Mouse (Mus musculus) T-helper 1 cell (primary cell): ENCODE data around the gene Calu.
"Not testable (repeated sequence)": the region's sequence is repeated elsewhere in the genome, so short reads cannot be mapped to it uniquely, and the experiment has no call there.

Source experiments
- in situ Hi-C: fragments of 300-600 bp; cut with MboI, MseI; formaldehyde crosslinking; loops from one replicate; pipeline ENCODE4 v1.15.1; 2025; ENCODE audit warnings: high pct_unique_total_duplicates

The Calu gene

DNA sequence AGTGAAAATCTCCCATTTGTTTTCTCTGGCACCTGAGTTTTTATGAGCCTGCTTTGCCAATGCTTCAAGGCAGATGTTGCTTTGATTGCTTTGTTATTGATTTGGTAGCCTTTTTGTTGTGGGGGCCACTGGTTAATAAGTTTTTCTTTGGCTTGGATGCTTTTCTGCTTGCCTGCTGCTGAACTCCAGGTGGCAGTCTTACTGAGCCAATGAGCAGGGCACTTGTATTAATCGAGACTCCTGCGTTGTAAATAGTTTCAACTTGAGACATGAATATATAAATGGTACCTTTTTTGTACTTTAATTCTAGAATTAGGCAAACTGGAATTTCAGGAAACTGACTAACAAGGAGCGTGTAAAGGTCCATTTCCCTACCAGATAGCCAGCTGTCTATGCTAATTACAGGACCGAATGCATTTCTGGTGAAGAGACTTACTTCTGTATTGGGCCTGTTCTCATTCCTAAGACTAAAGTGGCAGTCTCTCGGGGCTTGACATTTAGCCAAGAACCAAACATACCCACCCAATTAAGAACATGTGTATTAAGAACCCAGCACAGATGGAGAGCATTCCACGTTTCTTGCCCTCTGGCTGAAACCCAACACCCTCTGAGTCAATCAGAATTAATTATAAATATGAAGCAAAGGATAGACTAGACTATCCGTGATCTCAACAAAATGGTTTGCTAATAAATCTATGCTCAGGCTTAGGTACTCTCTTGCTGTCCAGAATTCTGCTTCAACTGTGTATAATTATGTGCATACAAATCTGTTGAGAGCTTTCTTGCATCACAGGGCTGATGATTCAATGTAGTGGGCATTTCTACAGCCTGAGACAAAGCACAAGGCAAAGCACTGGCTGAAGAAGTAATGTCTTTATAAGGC lies 14.6 kb downstream of the Calu start:
- in situ Hi-C loops = no loop called here

- in situ Hi-C loops = no loop called here
Measured at GRCm38 (mm10) chr6:29363129-29363515, 15.3 kb downstream of the Calu start.

DNA sequence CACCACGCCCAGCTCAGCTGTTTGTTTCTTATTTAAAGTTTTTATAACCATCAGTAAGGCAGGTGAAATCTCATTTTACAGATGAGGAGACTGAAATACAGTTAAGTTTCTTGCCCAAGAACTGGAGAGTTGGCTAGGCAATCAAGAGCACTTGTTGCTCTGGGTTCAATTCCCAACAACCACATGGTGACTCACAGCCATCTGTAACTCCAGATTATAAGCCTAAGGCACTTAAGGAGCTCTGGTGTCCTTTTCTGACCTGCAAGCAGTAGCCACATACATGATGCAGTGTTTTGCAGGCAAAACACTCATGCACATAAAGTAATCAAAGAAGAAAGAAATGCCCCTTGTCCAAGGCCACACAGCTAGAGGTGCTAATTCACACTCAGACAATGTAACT lies 17.4 kb downstream of the Calu start:
- in situ Hi-C loops = no loop called here

DNA sequence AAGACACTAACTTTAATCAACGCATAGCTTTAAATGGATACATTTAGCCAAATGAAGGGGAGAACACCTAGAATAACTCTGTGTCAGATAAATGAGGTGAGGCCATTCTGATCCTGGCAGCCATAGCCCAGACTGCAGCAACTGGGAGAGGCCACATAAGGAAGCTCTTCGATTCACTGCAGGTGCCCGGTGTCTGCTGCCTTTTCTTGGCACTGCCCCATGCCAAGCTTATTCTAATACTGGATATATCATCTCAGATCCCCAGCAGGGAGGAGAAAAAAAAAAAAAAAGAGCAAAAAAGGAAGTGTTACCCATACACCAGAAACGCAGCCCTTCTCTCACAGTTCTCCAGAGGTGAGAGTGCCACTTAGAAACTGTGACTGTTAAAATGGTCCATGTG lies 29.5 kb downstream of the Calu start:
- in situ Hi-C loops = no loop called here

- in situ Hi-C loops = no loop called here
Measured at GRCm38 (mm10) chr6:29378678-29379077, 30.8 kb downstream of the Calu start.

- in situ Hi-C loops = no loop called here
Measured at GRCm38 (mm10) chr6:29379954-29380353, 32.1 kb downstream of the Calu start.

- in situ Hi-C loops = no loop called here
Measured at GRCm38 (mm10) chr6:29382442-29382841, 34.6 kb downstream of the Calu start.

GRCm38 (mm10) chr6:29388052-29388518 lies 40.2 kb downstream of the Calu start, which contains the start of gene Opn1sw:
Opn1sw (minus strand) TSS chr6:29388468.
- in situ Hi-C loops = no loop called here

GRCm38 (mm10) chr6:29388606-29389080 lies 40.8 kb downstream of the Calu start:
- in situ Hi-C loops = no loop called here

DNA sequence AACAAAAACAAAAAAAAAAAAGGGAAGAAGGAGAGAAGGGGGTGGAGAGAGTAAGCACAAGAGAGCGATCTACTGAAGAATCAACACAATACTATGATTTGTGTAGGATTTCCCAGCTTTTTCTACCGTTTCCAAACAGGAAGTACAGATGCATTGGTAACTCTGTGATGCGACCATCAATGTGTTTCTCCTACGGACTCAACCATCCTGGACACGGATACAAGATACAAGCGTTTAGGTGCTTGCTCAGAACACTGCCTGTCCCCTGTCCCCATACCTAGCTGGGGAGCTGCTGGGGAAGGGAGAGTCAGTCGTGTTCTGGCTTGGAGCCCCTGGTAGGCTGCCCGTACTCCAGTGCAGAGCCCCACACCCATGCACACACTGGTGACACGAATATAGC lies 41.6 kb downstream of the Calu start:
- in situ Hi-C loops = no loop called here

- in situ Hi-C loops = not testable (repeated sequence)
Measured at GRCm38 (mm10) chr6:29390500-29390899, 42.6 kb downstream of the Calu start.

- in situ Hi-C loops = not testable (repeated sequence)
Measured at GRCm38 (mm10) chr6:29391241-29391640, 43.4 kb downstream of the Calu start.

- in situ Hi-C loops = no loop called here
Measured at GRCm38 (mm10) chr6:29391802-29392201, 43.9 kb downstream of the Calu start.

DNA sequence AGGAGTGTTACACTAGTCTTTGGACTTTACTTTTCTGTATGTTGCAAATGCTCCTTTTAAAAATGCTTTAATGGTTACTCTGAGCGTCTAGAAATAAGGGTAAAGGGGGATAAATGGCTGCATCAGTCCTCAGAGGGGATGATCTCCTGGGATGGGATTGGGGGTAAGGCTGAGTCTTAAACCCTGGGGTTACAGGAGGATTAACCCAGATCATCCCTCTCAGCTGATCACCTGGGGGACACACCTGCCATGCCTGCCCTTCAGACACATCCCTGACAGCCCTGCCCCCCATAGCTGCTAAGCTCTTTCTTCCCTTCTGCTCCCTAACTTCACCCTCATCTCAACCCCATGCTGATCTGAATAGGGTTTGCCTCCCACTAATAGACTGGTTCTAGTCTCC lies 46.4 kb downstream of the Calu start:
- in situ Hi-C loops = no loop called here

GRCm38 (mm10) chr6:29395910-29396713 lies 48.2 kb downstream of the Calu start, which contains the start of gene Ccdc136:
Ccdc136 (plus strand) TSS chr6:29396309.
- in situ Hi-C loops = no loop called here

GRCm38 (mm10) chr6:29396714-29397540 lies 49.1 kb downstream of the Calu start:
- in situ Hi-C loops = no loop called here

- in situ Hi-C loops = no loop called here
Measured at GRCm38 (mm10) chr6:29397575-29397974, 49.7 kb downstream of the Calu start.

DNA sequence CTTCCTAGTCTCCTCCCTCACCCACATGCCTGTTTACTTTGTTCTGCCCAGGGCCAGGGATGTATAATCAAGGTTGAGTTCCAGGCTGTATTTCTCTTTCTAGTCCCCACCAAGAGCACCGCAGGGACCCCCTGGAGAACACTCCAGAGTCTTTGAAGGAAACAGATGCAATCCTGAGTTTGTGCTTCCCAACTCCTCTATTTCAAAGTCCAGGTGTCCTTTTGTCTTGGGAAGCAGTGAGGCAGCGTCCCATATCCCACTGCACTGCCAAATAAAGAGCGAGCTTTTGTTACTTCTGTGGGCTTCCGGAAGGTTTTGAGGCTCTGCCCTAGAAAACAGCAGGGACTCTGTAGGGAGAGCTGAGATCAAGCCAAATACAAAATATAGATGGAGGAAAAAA lies 52.0 kb downstream of the Calu start:
- in situ Hi-C loops = no loop called here

DNA sequence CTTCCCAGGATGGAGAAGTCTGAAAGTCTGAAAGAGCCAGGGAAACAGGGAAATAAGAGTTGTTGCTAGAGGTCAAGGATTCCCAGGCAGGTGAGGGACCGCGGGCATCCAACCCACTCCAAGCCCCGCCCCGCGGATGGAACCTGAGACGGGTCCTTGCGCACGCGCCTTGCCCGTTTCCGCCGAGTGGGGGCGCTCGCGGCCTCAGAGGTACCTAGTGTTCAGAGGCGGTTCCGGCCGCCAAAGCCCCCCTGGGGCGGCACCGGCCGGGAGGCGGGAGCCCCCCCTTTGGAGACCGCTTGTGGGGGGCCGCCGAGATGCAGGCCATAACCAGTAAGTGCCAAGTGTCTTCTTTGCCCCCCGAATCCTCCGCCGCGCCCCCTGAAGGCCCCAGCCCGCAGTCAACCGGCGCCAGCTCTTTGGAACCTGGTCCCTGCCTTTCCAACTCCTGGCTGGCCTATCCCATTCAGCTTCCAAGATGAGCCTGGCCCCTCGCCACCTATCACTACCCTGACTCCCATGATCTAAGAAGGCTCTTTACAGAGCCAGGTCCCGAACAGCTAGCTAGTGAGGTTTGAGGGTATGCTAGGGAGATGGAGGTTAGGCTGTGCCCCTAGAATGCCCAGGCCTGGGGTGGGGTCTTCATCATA lies 54.9 kb downstream of the Calu start:
- in situ Hi-C loops = no loop called here

- in situ Hi-C loops = no loop called here
Measured at GRCm38 (mm10) chr6:29406412-29406811, 58.5 kb downstream of the Calu start.

GRCm38 (mm10) chr6:29415446-29415845 lies 67.6 kb downstream of the Calu start:
- in situ Hi-C loops = no loop called here
